33 mouse cellular contexts compared by ENCODE assay signal in the genomic region with DNA sequence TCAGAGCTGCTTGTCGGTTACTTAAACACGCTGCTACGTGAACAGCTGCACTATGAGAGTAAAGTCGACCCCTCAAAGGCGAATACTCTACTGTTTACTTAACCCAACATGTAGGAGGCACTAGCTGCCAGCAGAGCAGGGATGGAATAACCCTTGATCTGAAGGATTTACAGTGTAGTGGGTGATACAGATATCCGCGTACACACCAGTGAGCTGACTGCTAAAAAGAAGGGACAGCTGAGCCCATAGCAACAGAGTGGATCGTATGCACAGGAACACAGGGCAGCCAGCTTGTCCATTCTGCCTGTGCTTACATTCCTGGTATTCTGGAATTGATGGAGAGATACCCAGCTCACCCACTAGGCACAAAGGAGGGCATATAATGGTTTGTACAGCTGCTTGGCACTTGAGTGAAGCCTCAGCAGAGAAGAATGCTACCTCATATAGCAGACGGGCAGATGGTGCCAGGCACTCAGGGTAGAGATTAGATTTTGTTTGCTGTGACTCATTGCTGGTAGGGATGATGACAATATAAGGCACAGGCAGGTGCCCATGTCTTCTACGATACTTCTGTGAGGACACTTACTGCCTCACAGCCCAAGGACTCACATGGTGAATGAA. TPM values are rescaled to one million over a fixed set of nuclear protein-coding genes. Genes with fewer than 3 reads are reported as not detected.
A peak's percentile ranks its signal among the peaks of the same experiment; 100 is the strongest.
DNase-seq lines count a peak whose midpoint lies in the region; ATAC-seq and TF ChIP-seq lines count a peak whose summit lies in the region.
"Had no signal": no experiment of that assay in that cellular context is flagged by ENCODE, and none has a peak within 500 bp of the region (broad histone marks: within the 10 kb centered on the region; RNA-seq: fewer than 3 reads in every experiment).

No protein-coding gene starts in this region.

- 0 out of 2 replicates have a peak, but pooled peaks have one; percentile 18 for ATAC-seq in intestine, embryonic 14.5 days (replicated peaks; ENCODE audit: low FRiP score, low TSS enrichment, low read depth)
- ATAC-seq in intestine, postnatal 0 days: no peak
- ATAC-seq in lung, embryonic 14.5 days (ENCODE audit: insufficient read depth): peak; percentile 54; the same call in 1 of the 2 replicates
- ATAC-seq: forebrain, postnatal 0 days; hindbrain, embryonic 16.5 days; intestine, embryonic 16.5 days; lung, postnatal 0 days; midbrain, embryonic 16.5 days had no signal

- no peak overlapping the region for H3K9ac ChIP-seq in intestine, embryonic 14.5 days (ENCODE audit: low read length)
- H3K9ac ChIP-seq in intestine, postnatal 0 days (ENCODE audit: low read depth, low read length): no peak overlapping the region
- H3K9ac ChIP-seq in lung, embryonic 14.5 days: no peak overlapping the region
- H3K9ac ChIP-seq: embryonic facial prominence, embryonic 13.5 days; forebrain, postnatal 0 days; heart, embryonic 15.5 days; liver, embryonic 15.5 days had no signal

- H3K27me3 ChIP-seq in intestine, embryonic 14.5 days (replicated peaks; ENCODE audit: control insufficient read depth, insufficient read depth, low read length): no peaks in the 10 kb centered on the region
- H3K27me3 ChIP-seq in intestine, postnatal 0 days (replicated peaks; ENCODE audit: control insufficient read depth, insufficient read depth, low read length): no peaks in the 10 kb centered on the region
- no peaks in the 10 kb centered on the region for H3K27me3 ChIP-seq in lung, embryonic 14.5 days (ENCODE audit: insufficient read depth, low read length)
- no peaks in the 10 kb centered on the region for H3K27me3 ChIP-seq in C2C12 (ENCODE audit: control insufficient read depth, insufficient read depth, insufficient read length)
- H3K27me3 ChIP-seq: embryonic facial prominence, embryonic 13.5 days; heart, embryonic 15.5 days; liver, embryonic 15.5 days had no signal

- H3K4me2 ChIP-seq in intestine, embryonic 14.5 days (ENCODE audit: low read length): no peak overlapping the region
- no peak overlapping the region for H3K4me2 ChIP-seq in intestine, postnatal 0 days (replicated peaks; ENCODE audit: low read depth)
- H3K4me2 ChIP-seq in lung, embryonic 14.5 days: no peak overlapping the region
- H3K4me2 ChIP-seq: embryonic facial prominence, embryonic 13.5 days; heart, embryonic 15.5 days; liver, embryonic 15.5 days had no signal

- peaks cover 10% of the 10 kb centered on the region for H3K79me2 ChIP-seq in C2C12 (ENCODE audit: control insufficient read depth, insufficient read depth)

- whole genome bisulfite sequencing in intestine, embryonic 14.5 days: 62% methylated on average over 10 of the region's 10 CpGs
- 67% methylated on average over 10 of the region's 10 CpGs for WGBS in intestine, postnatal 0 days
- 40% methylated on average over 10 of the region's 10 CpGs for WGBS in lung, embryonic 14.5 days

- no peak overlapping the region for H3K4me3 ChIP-seq in intestine, embryonic 14.5 days (ENCODE audit: low read depth, low read length)
- no peak overlapping the region for H3K4me3 ChIP-seq in intestine, postnatal 0 days (ENCODE audit: low read depth, low read length)
- no peak overlapping the region for H3K4me3 ChIP-seq in lung, embryonic 14.5 days (ENCODE audit: low read depth, low read length)
- H3K4me3 ChIP-seq in C2C12 (ENCODE audit: insufficient read depth, poor library complexity, severe bottlenecking): no peak overlapping the region
- H3K4me3 ChIP-seq: embryonic facial prominence, embryonic 13.5 days; heart, embryonic 15.5 days; left cerebral cortex, adult 2 months; liver, embryonic 15.5 days had no signal

- no peak overlapping the region for H3ac ChIP-seq in C2C12 (ENCODE audit: control insufficient read depth, insufficient read length, low read depth)

- TF ChIP-seq CTCF in intestine, postnatal 0 days (IDR thresholded peaks at IDR 0.05; ENCODE audit: low read depth): no peak
- TF ChIP-seq CTCF in lung, embryonic 14.5 days (IDR thresholded peaks at IDR 0.05; ENCODE audit: low read depth): no peak
- no peak for TF ChIP-seq CTCF in C2C12 (IDR thresholded peaks at IDR 0.05; ENCODE audit: control insufficient read depth, insufficient read depth, insufficient read length)

- no peak for DNase-seq in intestine, embryonic 14.5 days (ENCODE audit: low spot score)
- DNase-seq in lung, embryonic 14.5 days: no peak
- no peak for DNase-seq in lung, postnatal 14 days
- DNase-seq in MN1 (ENCODE audit: low spot score): peak; percentile 43
- no peak for DNase-seq in adrenal gland, adult 18-20 months (ENCODE audit: low spot score in 2 of 2)
- DNase-seq: adrenal gland, postnatal 14 days; cerebellum, adult 8-10 months; cerebellum, postnatal 36 days; embryo, embryonic 11 days; forebrain, postnatal 0 days; gastrocnemius, postnatal 36 days; kidney, postnatal 36 days; layer of hippocampus, adult 9-11 months had no signal

- H3K27ac ChIP-seq in intestine, embryonic 14.5 days (ENCODE audit: low read depth): no peak overlapping the region
- no peak overlapping the region for H3K27ac ChIP-seq in intestine, postnatal 0 days (ENCODE audit: low read depth, low read length)
- H3K27ac ChIP-seq in lung, embryonic 14.5 days (ENCODE audit: low read depth): no peak overlapping the region
- H3K27ac ChIP-seq: embryonic facial prominence, embryonic 13.5 days; heart, embryonic 15.5 days; left cerebral cortex, adult 2 months; liver, embryonic 15.5 days had no signal

- H3K36me3 ChIP-seq in intestine, embryonic 14.5 days (ENCODE audit: control insufficient read depth, insufficient read depth, low read length): peaks cover 70% of the 10 kb centered on the region
- H3K36me3 ChIP-seq in intestine, postnatal 0 days (ENCODE audit: control insufficient read depth, insufficient read depth): peaks cover 17% of the 10 kb centered on the region
- H3K36me3 ChIP-seq in lung, embryonic 14.5 days (ENCODE audit: insufficient read depth): 0 out of 2 replicates have a peak, but pooled peaks cover 7% of the 10 kb centered on the region
- peaks cover 54% of the 10 kb centered on the region for H3K36me3 ChIP-seq in C2C12 (ENCODE audit: control insufficient read depth, insufficient read depth)
- H3K36me3 ChIP-seq: liver, embryonic 15.5 days had no signal

- peaks cover 5% of the 10 kb centered on the region for H3K79me3 ChIP-seq in C2C12 (ENCODE audit: low read depth)

- H3K9me3 ChIP-seq in intestine, embryonic 14.5 days (ENCODE audit: control insufficient read depth, low read length): no peaks in the 10 kb centered on the region
- no peaks in the 10 kb centered on the region for H3K9me3 ChIP-seq in intestine, postnatal 0 days (ENCODE audit: control insufficient read depth)
- no peaks in the 10 kb centered on the region for H3K9me3 ChIP-seq in lung, embryonic 14.5 days (ENCODE audit: low read depth, low read length)
- H3K9me3 ChIP-seq: embryonic facial prominence, embryonic 13.5 days; heart, embryonic 15.5 days; liver, embryonic 15.5 days had no signal

- no peaks in the 10 kb centered on the region for H3K4me1 ChIP-seq in intestine, embryonic 14.5 days (replicated peaks; ENCODE audit: control insufficient read depth, insufficient read depth, low read length)
- no peaks in the 10 kb centered on the region for H3K4me1 ChIP-seq in intestine, postnatal 0 days (replicated peaks; ENCODE audit: control insufficient read depth, insufficient read depth, low read length)
- H3K4me1 ChIP-seq in lung, embryonic 14.5 days (ENCODE audit: insufficient read depth): no peaks in the 10 kb centered on the region
- H3K4me1 ChIP-seq: embryonic facial prominence, embryonic 13.5 days; heart, embryonic 15.5 days; liver, embryonic 15.5 days had no signal

TF ChIP-seq in C2C12, 6 proteins besides CTCF, POLR2A, EP300 and RAD21:
- TF ChIP-seq MAX (IDR thresholded peaks at IDR 0.05): no peak
- peak; percentile 48 for TF ChIP-seq FOSL1 (IDR thresholded peaks at IDR 0.05; ENCODE audit: insufficient read depth, low read length, poor library complexity, severe bottlenecking)
- peak; percentile 91 for TF ChIP-seq MYOD1 (IDR thresholded peaks at IDR 0.05; ENCODE audit: control insufficient read depth, insufficient read length, low read depth)

RNA-seq across cellular contexts. Expression of a gene that starts 43.9 kb away (rescaled TPM):
- not detected in 2 replicates for polyA plus RNA-seq in intestine, embryonic 14.5 days (2014; fragmentation: Nextera tagmentation; extraction: Ambion mirVana)
- not detected in 2 replicates for polyA plus RNA-seq in intestine, postnatal 0 days (2015; fragmentation: Nextera tagmentation; extraction: Ambion mirVana)
- polyA plus RNA-seq in lung, embryonic 14.5 days (2014; fragmentation: Nextera tagmentation; extraction: Ambion mirVana): not detected in 2 replicates
- polyA plus RNA-seq in C2C12 (2012; fragmentation: generic; extraction: Trizol): 0.02 TPM
- total RNA-seq in adrenal gland, adult 18-20 months (2021): not detected
- total RNA-seq: adrenal gland, postnatal 14 days; forebrain, postnatal 0 days; gastrocnemius, adult 18-20 months; gastrocnemius, postnatal 36 days; heart, adult 8-10 months; hematopoietic stem cell, adult 5-6 weeks; left cerebral cortex, adult 2 months; left cerebral cortex, postnatal 36 days; megakaryocyte progenitor cell, adult 5-6 weeks had no signal
- polyA plus RNA-seq: brain, embryonic 14.5 days; embryonic facial prominence, embryonic 13.5 days; forebrain, postnatal 0 days; heart, embryonic 15.5 days; hindbrain, embryonic 16.5 days; intestine, embryonic 16.5 days; limb, embryonic 14.5 days; liver, embryonic 15.5 days; lung, postnatal 0 days; midbrain, embryonic 16.5 days; small intestine, adult 2 months; stomach, embryonic 16.5 days; urinary bladder, adult 2 months had no signal

RNA-seq across cellular contexts. Expression of a gene that starts 53.3 kb away (rescaled TPM):
- polyA plus RNA-seq in intestine, embryonic 14.5 days (2014; fragmentation: Nextera tagmentation; extraction: Ambion mirVana): 9.3 and 11.5 TPM in 2 replicates
- polyA plus RNA-seq in intestine, postnatal 0 days (2015; fragmentation: Nextera tagmentation; extraction: Ambion mirVana): 1.9 and 2.4 TPM in 2 replicates
- polyA plus RNA-seq in lung, embryonic 14.5 days (2014; fragmentation: Nextera tagmentation; extraction: Ambion mirVana): 5.2 and 5.4 TPM in 2 replicates
- polyA plus RNA-seq in C2C12 (2012; fragmentation: generic; extraction: Trizol): 39.9 TPM
- 10 to 100 TPM in 1 of 2 experiments, 1 to 10 TPM in 1; 7.7 to 12.2 TPM for total RNA-seq in adrenal gland, adult 18-20 months (2021)
